Mouse (Mus musculus): ENCODE results near the gene Ralgapa1.

DNA sequence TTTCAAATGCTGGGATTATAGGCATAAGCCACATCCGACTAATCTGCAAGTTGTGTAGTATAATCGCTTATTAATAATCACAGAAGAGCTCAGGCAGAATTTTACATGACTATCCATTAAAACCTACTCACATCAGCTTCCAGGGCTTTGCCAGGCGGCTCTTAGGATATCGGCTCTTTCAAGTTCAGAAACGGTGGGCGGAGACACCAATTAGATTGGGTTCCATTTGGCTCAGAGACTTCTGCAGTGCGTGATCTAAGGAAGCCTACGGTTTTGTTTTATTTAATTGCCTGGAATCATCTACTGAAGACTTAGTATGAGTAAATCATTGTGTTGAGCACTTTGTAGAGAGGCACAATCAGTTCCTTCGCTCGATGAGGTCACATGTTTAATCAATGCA is 249.3 kb downstream of the Ralgapa1 start:
- TF ChIP-seq CTCF (IDR thresholded peaks at IDR 0.05; ENCODE audit: insufficient read depth, low read depth, low read length) (no peak), POLR2A (IDR thresholded peaks at IDR 0.05; ENCODE audit: insufficient read depth, low read depth, low read length) (no peak)

All from olfactory bulb, adult 2 months (tissue).